Mouse (Mus musculus): ENCODE results near the gene Pawr. TPM values are rescaled to one million over a fixed set of nuclear protein-coding genes. Genes with fewer than 3 reads are reported as not detected.

Gene Pawr
- polyA plus RNA-seq, 1 experiment from 2014 or later, result 2.3 TPM

DNA sequence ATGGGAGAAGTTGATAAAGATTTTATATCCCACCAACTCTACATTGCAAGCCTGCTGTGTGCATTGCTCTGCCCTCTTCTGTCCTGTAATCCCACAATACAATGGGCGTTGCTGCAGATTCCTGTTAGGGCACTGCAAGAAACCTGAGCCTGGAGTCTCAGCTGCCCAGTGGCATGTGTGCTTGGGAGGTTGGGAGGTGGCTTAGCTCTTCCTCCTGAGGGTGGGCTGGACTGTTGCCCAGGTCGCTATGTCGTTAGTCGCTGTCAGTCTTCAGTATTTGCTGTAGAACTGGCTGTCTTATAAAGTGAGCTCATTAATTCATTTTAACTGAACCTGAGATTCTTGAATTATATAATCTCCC lies 58.0 kb downstream of the Pawr start:
- H3K4me3 ChIP-seq (ENCODE audit: low read length), result no peak overlapping the region
- H3K9ac ChIP-seq (ENCODE audit: low read depth, low read length), result no peak overlapping the region
- H3K4me1 ChIP-seq (ENCODE audit: control insufficient read depth, insufficient read depth, low read depth, low read length), result peaks cover 4% of the 10 kb centered on the region; the same call in 1 of the 2 replicates
- WGBS, result 19% methylated on average over 4 of the region's 4 CpGs
- H3K27ac ChIP-seq (ENCODE audit: low read depth, low read length), result no peak overlapping the region
- H3K9me3 ChIP-seq (ENCODE audit: control insufficient read depth, low read length), result no peaks in the 10 kb centered on the region
- peak; percentile 50; the same call in 1 of the 2 replicates for ATAC-seq
- H3K4me2 ChIP-seq (ENCODE audit: low read length), result no peak overlapping the region
- no peaks in the 10 kb centered on the region for H3K27me3 ChIP-seq (replicated peaks; ENCODE audit: control insufficient read depth, insufficient read depth, low read length)
- H3K36me3 ChIP-seq (ENCODE audit: control insufficient read depth, insufficient read depth, low read length), result no peaks in the 10 kb centered on the region

DNA sequence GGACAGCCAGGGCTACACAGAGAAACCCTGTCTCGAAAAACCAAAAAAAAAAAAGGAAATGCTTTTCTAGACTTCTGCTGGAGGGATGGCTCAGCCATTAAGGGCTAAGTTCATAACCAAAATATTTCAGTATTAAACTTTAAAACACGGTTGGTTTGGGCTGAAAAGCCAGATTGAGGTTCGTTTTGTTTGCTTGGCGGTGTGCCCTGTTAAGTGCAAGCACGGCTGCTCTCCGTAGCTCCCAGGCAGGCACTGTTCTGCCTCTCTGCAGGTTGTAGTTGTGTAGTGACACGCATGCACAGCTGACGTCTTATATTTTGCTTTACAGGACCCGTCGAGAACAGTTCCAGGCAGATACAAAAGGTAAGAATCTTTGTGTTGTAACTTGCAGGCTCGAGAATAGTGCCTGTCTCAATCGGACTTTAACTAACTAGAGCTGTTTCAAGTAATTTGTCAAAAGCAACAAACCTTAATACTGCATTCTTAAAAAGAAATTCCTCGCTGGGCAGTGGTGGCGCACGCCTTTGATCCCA lies 59.5 kb downstream of the Pawr start:
- WGBS, result 85% methylated on average over 15 of the region's 15 CpGs
- no peak for ATAC-seq
- Histone ChIP-seq H3K36me3 (ENCODE audit: control insufficient read depth, insufficient read depth, low read length) (no peaks in the 10 kb centered on the region), H3K4me1 (ENCODE audit: control insufficient read depth, insufficient read depth, low read depth, low read length) (no peaks in the 10 kb centered on the region), H3K27ac (ENCODE audit: low read depth, low read length) (no peak overlapping the region), H3K9me3 (ENCODE audit: control insufficient read depth, low read length) (no peaks in the 10 kb centered on the region), H3K4me3 (ENCODE audit: low read length) (no peak overlapping the region), H3K27me3 (replicated peaks; ENCODE audit: control insufficient read depth, insufficient read depth, low read length) (no peaks in the 10 kb centered on the region), H3K4me2 (ENCODE audit: low read length) (no peak overlapping the region), H3K9ac (ENCODE audit: low read depth, low read length) (no peak overlapping the region)

DNA sequence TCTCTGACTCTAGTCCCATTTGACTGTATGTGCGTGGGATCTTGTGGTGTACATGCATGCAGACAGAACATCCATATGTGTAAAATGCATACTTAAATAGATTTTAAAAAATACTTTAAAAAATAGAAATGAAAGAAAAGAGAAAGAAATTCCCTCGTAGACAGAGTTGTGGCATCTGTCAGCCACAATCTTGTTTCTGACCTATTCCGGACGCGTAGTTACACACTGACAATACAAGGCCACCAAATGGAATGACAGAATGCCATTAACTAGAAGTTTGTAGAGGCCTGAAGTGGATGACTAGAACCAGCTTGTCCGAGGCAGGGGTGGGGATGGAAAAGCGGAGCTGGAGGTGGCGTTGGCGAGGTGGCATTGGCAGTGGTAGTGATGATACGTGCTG lies 60.2 kb downstream of the Pawr start:
- Histone ChIP-seq H3K36me3 (ENCODE audit: control insufficient read depth, insufficient read depth, low read length) (no peaks in the 10 kb centered on the region), H3K9ac (ENCODE audit: low read depth, low read length) (no peak overlapping the region), H3K27ac (ENCODE audit: low read depth, low read length) (no peak overlapping the region), H3K4me3 (ENCODE audit: low read length) (no peak overlapping the region), H3K4me2 (ENCODE audit: low read length) (no peak overlapping the region), H3K9me3 (ENCODE audit: control insufficient read depth, low read length) (no peaks in the 10 kb centered on the region), H3K27me3 (replicated peaks; ENCODE audit: control insufficient read depth, insufficient read depth, low read length) (no peaks in the 10 kb centered on the region), H3K4me1 (ENCODE audit: control insufficient read depth, insufficient read depth, low read depth, low read length) (no peaks in the 10 kb centered on the region)
- ATAC-seq, result no peak
- WGBS, result 97% methylated on average over 10 of the region's 10 CpGs

DNA sequence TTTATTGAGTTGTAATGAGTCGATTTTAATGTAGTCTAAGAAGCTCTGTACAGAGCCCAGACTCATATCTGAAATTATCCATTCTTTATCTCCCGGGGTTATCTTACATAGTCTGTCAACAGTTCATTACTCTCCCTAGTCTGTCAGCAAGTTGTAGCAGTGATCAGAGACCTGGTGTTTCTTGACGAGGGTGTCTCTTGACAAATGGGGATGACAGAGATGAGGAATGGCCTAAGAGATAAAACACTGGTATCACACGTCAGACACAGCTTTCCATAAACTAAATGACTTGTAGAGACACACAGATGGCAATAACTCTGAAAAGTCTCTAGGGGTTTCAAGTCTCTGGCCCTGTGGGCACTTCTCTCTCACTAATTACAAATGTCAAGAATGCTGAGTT lies 62.4 kb downstream of the Pawr start:
- 58% methylated on average over 4 of the region's 4 CpGs for WGBS
- no peak for ATAC-seq
- Histone ChIP-seq H3K4me1 (ENCODE audit: control insufficient read depth, insufficient read depth, low read depth, low read length) (no peaks in the 10 kb centered on the region), H3K36me3 (ENCODE audit: control insufficient read depth, insufficient read depth, low read length) (no peaks in the 10 kb centered on the region), H3K4me2 (ENCODE audit: low read length) (no peak overlapping the region), H3K27me3 (replicated peaks; ENCODE audit: control insufficient read depth, insufficient read depth, low read length) (no peaks in the 10 kb centered on the region), H3K4me3 (ENCODE audit: low read length) (no peak overlapping the region), H3K9ac (ENCODE audit: low read depth, low read length) (no peak overlapping the region), H3K27ac (ENCODE audit: low read depth, low read length) (no peak overlapping the region), H3K9me3 (ENCODE audit: control insufficient read depth, low read length) (no peaks in the 10 kb centered on the region)

DNA sequence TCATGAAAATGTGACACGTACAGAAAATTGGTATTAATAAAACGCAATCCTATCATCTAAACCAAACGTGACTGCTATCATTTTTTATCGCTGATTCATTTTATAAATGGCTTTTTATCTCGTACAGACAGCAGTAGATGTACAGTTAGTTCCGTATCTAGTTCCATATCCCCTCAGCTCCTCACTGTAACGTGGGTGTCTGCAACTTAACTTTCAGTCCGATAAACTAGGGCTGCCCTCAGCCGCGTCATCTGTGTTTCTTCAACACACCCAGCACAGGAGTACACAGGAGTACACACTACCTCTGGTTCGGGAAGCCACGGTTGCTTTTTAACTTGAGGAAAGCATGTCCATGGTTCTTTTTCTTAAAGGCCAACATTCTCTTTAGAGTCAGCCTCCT lies 63.3 kb downstream of the Pawr start:
- Histone ChIP-seq H3K4me1 (ENCODE audit: control insufficient read depth, insufficient read depth, low read depth, low read length) (no peaks in the 10 kb centered on the region), H3K36me3 (ENCODE audit: control insufficient read depth, insufficient read depth, low read length) (no peaks in the 10 kb centered on the region), H3K4me2 (ENCODE audit: low read length) (no peak overlapping the region), H3K27ac (ENCODE audit: low read depth, low read length) (no peak overlapping the region), H3K4me3 (ENCODE audit: low read length) (no peak overlapping the region), H3K9me3 (ENCODE audit: control insufficient read depth, low read length) (no peaks in the 10 kb centered on the region), H3K9ac (ENCODE audit: low read depth, low read length) (no peak overlapping the region), H3K27me3 (replicated peaks; ENCODE audit: control insufficient read depth, insufficient read depth, low read length) (no peaks in the 10 kb centered on the region)
- ATAC-seq, result no peak
- WGBS, result 92% methylated on average over 12 of the region's 12 CpGs

DNA sequence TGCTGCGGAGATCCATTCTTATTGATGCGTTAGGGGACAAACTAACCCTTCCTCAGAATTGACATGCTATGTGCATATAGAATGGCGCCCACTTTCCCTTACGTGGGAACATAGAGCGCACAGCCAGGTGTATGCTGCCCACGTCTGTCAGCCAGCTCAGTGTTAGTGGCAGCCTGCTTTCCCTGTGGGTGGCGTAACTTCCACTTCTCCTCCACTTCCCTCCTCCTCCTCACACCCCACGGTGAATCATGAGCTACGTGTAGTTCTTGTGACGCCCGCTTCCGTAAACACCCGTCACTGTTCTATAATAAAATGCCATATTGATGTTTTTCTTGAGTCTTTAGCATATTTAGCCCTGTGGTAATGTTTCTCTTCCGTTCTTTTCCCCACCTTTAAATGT lies 63.7 kb downstream of the Pawr start:
- no peak for ATAC-seq
- 87% methylated on average over 14 of the region's 14 CpGs for WGBS

GRCm38 (mm10) chr10:108402751-108403150 lies 70.8 kb downstream of the Pawr start:
- H3K9me3 ChIP-seq (ENCODE audit: control insufficient read depth, low read length), result no peaks in the 10 kb centered on the region
- no peaks in the 10 kb centered on the region for H3K27me3 ChIP-seq (replicated peaks; ENCODE audit: control insufficient read depth, insufficient read depth, low read length)
- 96% methylated on average over 4 of the region's 4 CpGs for WGBS
- H3K4me1 ChIP-seq (ENCODE audit: control insufficient read depth, insufficient read depth, low read depth, low read length), result no peaks in the 10 kb centered on the region
- H3K9ac ChIP-seq (ENCODE audit: low read depth, low read length), result no peak overlapping the region
- no peak overlapping the region for H3K4me2 ChIP-seq (ENCODE audit: low read length)
- H3K36me3 ChIP-seq (ENCODE audit: control insufficient read depth, insufficient read depth, low read length), result no peaks in the 10 kb centered on the region
- no peak overlapping the region for H3K27ac ChIP-seq (ENCODE audit: low read depth, low read length)
- no peak for ATAC-seq
- H3K4me3 ChIP-seq (ENCODE audit: low read length), result no peak overlapping the region

More for the DNA sequence above, 63.7 kb downstream of the Pawr start:
- H3K4me1 ChIP-seq (ENCODE audit: control insufficient read depth, insufficient read depth, low read depth, low read length), result no peaks in the 10 kb centered on the region
- no peaks in the 10 kb centered on the region for H3K9me3 ChIP-seq (ENCODE audit: control insufficient read depth, low read length)
- H3K4me3 ChIP-seq (ENCODE audit: low read length), result no peak overlapping the region
- H3K36me3 ChIP-seq (ENCODE audit: control insufficient read depth, insufficient read depth, low read length), result no peaks in the 10 kb centered on the region
- no peak overlapping the region for H3K9ac ChIP-seq (ENCODE audit: low read depth, low read length)
- no peak overlapping the region for H3K4me2 ChIP-seq (ENCODE audit: low read length)
- no peak overlapping the region for H3K27ac ChIP-seq (ENCODE audit: low read depth, low read length)
- H3K27me3 ChIP-seq (replicated peaks; ENCODE audit: control insufficient read depth, insufficient read depth, low read length), result no peaks in the 10 kb centered on the region

DNA sequence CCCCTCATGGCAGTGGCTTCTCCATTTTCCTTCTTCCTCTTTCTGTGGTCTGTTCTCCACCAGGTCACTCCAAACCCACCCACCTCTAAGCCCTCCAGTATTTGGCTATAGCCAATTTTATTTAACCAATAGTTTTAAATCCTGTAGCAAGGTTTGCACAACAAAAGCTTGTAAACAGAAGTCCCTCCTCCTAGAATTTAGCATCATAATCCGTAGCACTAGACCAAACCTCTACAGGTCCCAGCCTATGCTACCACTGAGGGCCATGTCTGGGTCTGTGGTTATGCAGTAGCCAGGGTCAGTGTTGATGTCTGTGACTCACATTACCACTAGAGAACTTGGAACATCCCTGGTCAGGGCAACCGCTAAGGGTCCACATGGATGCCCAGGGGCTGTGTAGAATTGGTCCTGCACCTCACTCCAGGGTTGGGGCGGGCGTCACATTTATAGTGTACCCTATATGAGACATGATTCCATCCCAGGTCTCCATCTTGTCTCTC lies 71.5 kb downstream of the Pawr start:
- no peak overlapping the region for H3K4me2 ChIP-seq (ENCODE audit: low read length)
- no peak overlapping the region for H3K9ac ChIP-seq (ENCODE audit: low read depth, low read length)
- no peaks in the 10 kb centered on the region for H3K27me3 ChIP-seq (replicated peaks; ENCODE audit: control insufficient read depth, insufficient read depth, low read length)
- no peaks in the 10 kb centered on the region for H3K9me3 ChIP-seq (ENCODE audit: control insufficient read depth, low read length)
- ATAC-seq, result no peak
- H3K4me1 ChIP-seq (ENCODE audit: control insufficient read depth, insufficient read depth, low read depth, low read length), result no peaks in the 10 kb centered on the region
- H3K4me3 ChIP-seq (ENCODE audit: low read length), result no peak overlapping the region
- 97% methylated on average over 4 of the region's 4 CpGs for WGBS
- H3K36me3 ChIP-seq (ENCODE audit: control insufficient read depth, insufficient read depth, low read length), result no peaks in the 10 kb centered on the region
- no peak overlapping the region for H3K27ac ChIP-seq (ENCODE audit: low read depth, low read length)

- Histone ChIP-seq H3K9ac (ENCODE audit: low read depth, low read length) (no peak overlapping the region), H3K4me2 (ENCODE audit: low read length) (no peak overlapping the region), H3K9me3 (ENCODE audit: control insufficient read depth, low read length) (no peaks in the 10 kb centered on the region), H3K4me3 (ENCODE audit: low read length) (no peak overlapping the region), H3K27me3 (replicated peaks; ENCODE audit: control insufficient read depth, insufficient read depth, low read length) (no peaks in the 10 kb centered on the region), H3K27ac (ENCODE audit: low read depth, low read length) (no peak overlapping the region), H3K36me3 (ENCODE audit: control insufficient read depth, insufficient read depth, low read length) (no peaks in the 10 kb centered on the region), H3K4me1 (ENCODE audit: control insufficient read depth, insufficient read depth, low read depth, low read length) (no peaks in the 10 kb centered on the region)
- WGBS, result 81% methylated on average over 9 of the region's 9 CpGs
- ATAC-seq, result no peak
Measured at GRCm38 (mm10) chr10:108404087-108404486, 72.2 kb downstream of the Pawr start.

GRCm38 (mm10) chr10:108405076-108405475 lies 73.2 kb downstream of the Pawr start:
- 85% methylated on average over 8 of the region's 8 CpGs for WGBS
- no peak overlapping the region for H3K4me2 ChIP-seq (ENCODE audit: low read length)
- H3K27me3 ChIP-seq (replicated peaks; ENCODE audit: control insufficient read depth, insufficient read depth, low read length), result no peaks in the 10 kb centered on the region
- H3K4me1 ChIP-seq (ENCODE audit: control insufficient read depth, insufficient read depth, low read depth, low read length), result no peaks in the 10 kb centered on the region
- H3K27ac ChIP-seq (ENCODE audit: low read depth, low read length), result no peak overlapping the region
- H3K36me3 ChIP-seq (ENCODE audit: control insufficient read depth, insufficient read depth, low read length), result no peaks in the 10 kb centered on the region
- no peak for ATAC-seq
- no peaks in the 10 kb centered on the region for H3K9me3 ChIP-seq (ENCODE audit: control insufficient read depth, low read length)
- H3K9ac ChIP-seq (ENCODE audit: low read depth, low read length), result no peak overlapping the region
- no peak overlapping the region for H3K4me3 ChIP-seq (ENCODE audit: low read length)

Measured in hindbrain, embryonic 16.5 days (tissue).